ENCODE assay signal across 8 mouse cellular contexts in genomic region chr7:43883547-43883946, GRCm38 (mm10). TPM values are rescaled to one million over a fixed set of nuclear protein-coding genes. Genes with fewer than 3 reads are reported as not detected.
DNase-seq lines count a peak whose midpoint lies in the region; ATAC-seq and TF ChIP-seq lines count a peak whose summit lies in the region.
"Had no signal": no experiment of that assay in that cellular context is flagged by ENCODE, and none has a peak within 500 bp of the region (broad histone marks: within the 10 kb centered on the region; RNA-seq: fewer than 3 reads in every experiment).

No protein-coding gene starts in this region.

- peaks cover 0 to 8% of the 10 kb centered on the region in 2 experiments; a peak in 2 of 4 replicates for H3K4me1 ChIP-seq in ES-E14 (ENCODE audit: control insufficient read depth in 2 of 2, insufficient read depth in 2 of 2, low read length in 2 of 2, poor library complexity in 1 of 2)
- H3K4me1 ChIP-seq in forebrain, embryonic 11.5 days (replicated peaks; ENCODE audit: control insufficient read depth, insufficient read depth, low read length), result no peaks in the 10 kb centered on the region
- H3K4me1 ChIP-seq in heart, embryonic 16.5 days (ENCODE audit: control insufficient read depth, insufficient read depth, low read length), result no peaks in the 10 kb centered on the region

- H3K9me3 ChIP-seq in ES-E14 (ENCODE audit: control insufficient read depth, insufficient read depth, low read depth, low read length), result no peaks in the 10 kb centered on the region
- no peaks in the 10 kb centered on the region for H3K9me3 ChIP-seq in forebrain, embryonic 11.5 days (ENCODE audit: control insufficient read depth, low read length)
- no peaks in the 10 kb centered on the region for H3K9me3 ChIP-seq in heart, embryonic 16.5 days (replicated peaks; ENCODE audit: control insufficient read depth, low read length)

- H3K36me3 ChIP-seq in ES-E14 (ENCODE audit: control insufficient read depth, insufficient read depth, low read length, poor library complexity, severe bottlenecking), result no peaks in the 10 kb centered on the region
- no peaks in the 10 kb centered on the region for H3K36me3 ChIP-seq in forebrain, embryonic 11.5 days (ENCODE audit: control insufficient read depth, insufficient read depth, low read length)
- no peaks in the 10 kb centered on the region for H3K36me3 ChIP-seq in heart, embryonic 16.5 days (ENCODE audit: control insufficient read depth, insufficient read depth)

- no peak overlapping the region for H3K27ac ChIP-seq in ES-E14 (ENCODE audit: insufficient read depth, low read depth, low read length, poor library complexity, severe bottlenecking)
- no peak overlapping the region for H3K27ac ChIP-seq in forebrain, embryonic 11.5 days (ENCODE audit: low read depth, low read length)
- H3K27ac ChIP-seq in heart, embryonic 16.5 days (ENCODE audit: low read length), result no peak overlapping the region

- in situ Hi-C loops in ES-E14 (cut with MboI; ENCODE audit: low sequenced_read_pairs in 2 of 2, unreplicated experiment in 2 of 2), result loop anchor here (25.0 kb wide), 1 partner anchor 196 kb away; the partner anchor contains the start of gene Klk14 (in 2 of the 2)

- WGBS in forebrain, embryonic 11.5 days, result 9% methylated on average over 14 of the region's 14 CpGs
- WGBS in heart, embryonic 16.5 days, result 10% methylated on average over 14 of the region's 14 CpGs

- no peak overlapping the region for H3K9ac ChIP-seq in ES-E14 (ENCODE audit: insufficient read depth, low read depth, low read length, poor library complexity, severe bottlenecking)
- no peak overlapping the region for H3K9ac ChIP-seq in forebrain, embryonic 11.5 days (ENCODE audit: low read length)
- no peak overlapping the region for H3K9ac ChIP-seq in heart, embryonic 16.5 days (ENCODE audit: low read length)

- H3K27me3 ChIP-seq in forebrain, embryonic 11.5 days (ENCODE audit: control insufficient read depth, insufficient read depth, low read length), result no peaks in the 10 kb centered on the region
- peaks cover 11% of the 10 kb centered on the region for H3K27me3 ChIP-seq in heart, embryonic 16.5 days (ENCODE audit: control insufficient read depth, insufficient read depth, low read length)

- H3K4me2 ChIP-seq in forebrain, embryonic 11.5 days (ENCODE audit: low read depth, low read length, severe bottlenecking), result peak overlapping the region; percentile 34; the same call in 1 of the 2 replicates
- H3K4me2 ChIP-seq in heart, embryonic 16.5 days (ENCODE audit: low read depth, low read length), result 0 out of 2 replicates have a peak overlapping the region, but pooled peaks have one; percentile 10

- ATAC-seq in forebrain, embryonic 11.5 days (replicated peaks; ENCODE audit: low FRiP score), result peak; percentile 56
- ATAC-seq in heart, embryonic 16.5 days (replicated peaks; ENCODE audit: extremely low read depth, insufficient read depth, low FRiP score), result no peak

- DNase-seq in ES-E14 (ENCODE audit: low read depth, low spot score), result peak; percentile 57
- DNase-seq in adrenal gland, adult 2 months, result peak; percentile 37
- peak; percentile 79 for DNase-seq in forebrain, embryonic 11.5 days (ENCODE audit: low spot score)
- DNase-seq in kidney, postnatal 36 days, result peak; percentile 8 to 55
- peak; percentile 58 for DNase-seq in lung, postnatal 10 days
- peak; percentile 38 for DNase-seq in right cerebral cortex, adult 18-20 months

- no peak overlapping the region for H3K4me3 ChIP-seq in ES-E14 (ENCODE audit: insufficient read depth in 1 of 2, low read depth in 1 of 2, low read length in 2 of 2, poor library complexity in 1 of 2, severe bottlenecking in 1 of 2)
- H3K4me3 ChIP-seq in forebrain, embryonic 11.5 days (ENCODE audit: low read depth, low read length), result no peak overlapping the region
- no peak overlapping the region for H3K4me3 ChIP-seq in heart, embryonic 16.5 days (ENCODE audit: low read length)

TF ChIP-seq in ES-E14, 5 proteins besides CTCF, POLR2A, EP300 and RAD21:
- no peak for TF ChIP-seq ZC3H11A (IDR thresholded peaks at IDR 0.05; ENCODE audit: borderline replicate concordance, low read depth, low read length)
- TF ChIP-seq ZNF384 (IDR thresholded peaks at IDR 0.05; ENCODE audit: low read depth, low read length), result no peak
- no peak for TF ChIP-seq HCFC1 (IDR thresholded peaks at IDR 0.05; ENCODE audit: borderline replicate concordance, insufficient read depth, low read length)
- no peak for TF ChIP-seq MAFK (IDR thresholded peaks at IDR 0.05; ENCODE audit: insufficient read depth, low read depth, low read length)
- TF ChIP-seq CHD2 (IDR thresholded peaks at IDR 0.05; ENCODE audit: low read depth, low read length), result no peak

RNA-seq across cellular contexts. Expression of gene Klk4, which starts 2.6 kb away (rescaled TPM):
- not detected in 2 replicates for total RNA-seq in ES-E14 (2012; rRNA removed)
- total RNA-seq in adrenal gland, adult 2 months (2021), result not detected
- polyA plus RNA-seq in adrenal gland, adult 2 months (2012; rRNA removed), result not detected in 2 replicates
- polyA plus RNA-seq in forebrain, embryonic 11.5 days (2014; fragmentation: Nextera tagmentation; extraction: Ambion mirVana), result not detected in 2 replicates
- 0.11 and 0.15 TPM in 2 replicates for polyA plus RNA-seq in heart, embryonic 16.5 days (2015; fragmentation: Nextera tagmentation; extraction: Ambion mirVana)
- total RNA-seq: left cerebral cortex, adult 8-10 months had no signal

RNA-seq across cellular contexts. Expression of gene Klk5, which starts 41.8 kb away (rescaled TPM):
- total RNA-seq in ES-E14 (2012; rRNA removed), result not detected in 2 replicates
- total RNA-seq in adrenal gland, adult 2 months (2021), result not detected
- polyA plus RNA-seq in adrenal gland, adult 2 months (2012; rRNA removed), result not detected in 2 replicates
- 0.31 and 0.51 TPM in 2 replicates for polyA plus RNA-seq in forebrain, embryonic 11.5 days (2014; fragmentation: Nextera tagmentation; extraction: Ambion mirVana)
- not detected in 2 replicates for polyA plus RNA-seq in heart, embryonic 16.5 days (2015; fragmentation: Nextera tagmentation; extraction: Ambion mirVana)
- total RNA-seq: left cerebral cortex, adult 8-10 months had no signal

RNA-seq across cellular contexts. Expression of gene Klk15, which starts 50.0 kb away (rescaled TPM):
- total RNA-seq in ES-E14 (2012; rRNA removed), result not detected in 2 replicates
- total RNA-seq in adrenal gland, adult 2 months (2021), result not detected
- not detected in 2 replicates for polyA plus RNA-seq in adrenal gland, adult 2 months (2012; rRNA removed)
- not detected in 2 replicates for polyA plus RNA-seq in forebrain, embryonic 11.5 days (2014; fragmentation: Nextera tagmentation; extraction: Ambion mirVana)
- polyA plus RNA-seq in heart, embryonic 16.5 days (2015; fragmentation: Nextera tagmentation; extraction: Ambion mirVana), result not detected in 2 replicates
- total RNA-seq: left cerebral cortex, adult 8-10 months had no signal

RNA-seq across cellular contexts. Expression of gene Klk6, which starts 59.2 kb away (rescaled TPM):
- 0.21 and 0.54 TPM in 2 replicates for total RNA-seq in ES-E14 (2012; rRNA removed)
- not detected for total RNA-seq in adrenal gland, adult 2 months (2021)
- not detected in 2 replicates for polyA plus RNA-seq in adrenal gland, adult 2 months (2012; rRNA removed)
- polyA plus RNA-seq in forebrain, embryonic 11.5 days (2014; fragmentation: Nextera tagmentation; extraction: Ambion mirVana), result not detected in 2 replicates
- polyA plus RNA-seq in heart, embryonic 16.5 days (2015; fragmentation: Nextera tagmentation; extraction: Ambion mirVana), result not detected in 2 replicates
